8 mouse cellular contexts compared by ENCODE assay signal in the genomic region with DNA sequence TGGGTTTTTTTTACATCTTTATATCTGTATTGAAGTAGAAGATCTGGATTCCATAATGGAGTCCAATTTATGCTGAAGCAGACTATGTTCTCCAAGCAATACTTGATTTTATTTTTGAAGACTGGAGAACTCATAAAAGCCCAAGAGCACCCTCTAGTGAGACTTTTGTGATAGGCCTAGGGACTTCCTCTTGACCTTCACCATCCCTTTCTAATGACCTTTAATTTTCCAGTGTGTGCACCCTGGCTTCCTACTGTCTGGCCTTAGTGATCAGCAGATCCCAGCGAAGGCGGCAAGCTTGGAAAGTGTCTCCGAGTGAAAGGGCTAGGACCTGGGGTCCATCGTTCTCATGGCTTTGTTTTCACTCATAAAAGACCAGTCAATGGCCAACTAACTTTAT.
A peak's percentile ranks its signal among the peaks of the same experiment; 100 is the strongest.
DNase-seq lines count a peak whose midpoint lies in the region; ATAC-seq and TF ChIP-seq lines count a peak whose summit lies in the region.
"Had no signal": no experiment of that assay in that cellular context is flagged by ENCODE, and none has a peak within 500 bp of the region (broad histone marks: within the 10 kb centered on the region; RNA-seq: fewer than 3 reads in every experiment).

No protein-coding gene starts in this region.

- H3K27me3 ChIP-seq in heart, postnatal 0 days (ENCODE audit: control insufficient read depth, insufficient read depth, low read length), result no peaks in the 10 kb centered on the region
- H3K27me3 ChIP-seq: embryonic facial prominence, embryonic 15.5 days had no signal

- no peaks in the 10 kb centered on the region for H3K4me1 ChIP-seq in lung, adult 2 months (ENCODE audit: control insufficient read depth, insufficient read depth, low read length)
- H3K4me1 ChIP-seq in heart, postnatal 0 days (ENCODE audit: control insufficient read depth, insufficient read depth), result no peaks in the 10 kb centered on the region
- H3K4me1 ChIP-seq: embryonic facial prominence, embryonic 15.5 days had no signal

- WGBS in lung, adult 2 months, result 84% methylated on average over 4 of the region's 4 CpGs
- 79% methylated on average over 4 of the region's 4 CpGs for WGBS in heart, postnatal 0 days

- H3K36me3 ChIP-seq in heart, postnatal 0 days (replicated peaks; ENCODE audit: control insufficient read depth, insufficient read depth, low read length), result no peaks in the 10 kb centered on the region
- H3K36me3 ChIP-seq: embryonic facial prominence, embryonic 15.5 days had no signal

- no peak for DNase-seq in lung, adult 2 months
- DNase-seq in lung, postnatal 14 days, result no peak
- DNase-seq in R1 (ENCODE audit: low read depth, low spot score), result peak; percentile 49
- DNase-seq in heart, postnatal 0 days (ENCODE audit: low spot score), result peak; percentile 38
- peak; percentile 13 for DNase-seq in retina, adult 2 months (ENCODE audit: low read depth, low spot score)
- DNase-seq in right cerebral cortex, postnatal 36 days (ENCODE audit: low spot score in 2 of 2), result no peak
- DNase-seq in gastrocnemius, adult 8-10 months (ENCODE audit: low spot score in 2 of 2), result no peak

- no peak overlapping the region for H3K27ac ChIP-seq in heart, postnatal 0 days (ENCODE audit: low read depth)
- H3K27ac ChIP-seq: embryonic facial prominence, embryonic 15.5 days had no signal

- ATAC-seq in heart, postnatal 0 days (ENCODE audit: insufficient read depth, low read depth), result no peak

- TF ChIP-seq EP300 in heart, postnatal 0 days (IDR thresholded peaks at IDR 0.05; ENCODE audit: low read depth), result no peak

- peak; percentile 25; the same call in 1 of the 2 replicates for TF ChIP-seq CTCF in lung, adult 2 months (IDR thresholded peaks at IDR 0.05; ENCODE audit: insufficient read depth, low read length)
- peak; percentile 47 for TF ChIP-seq CTCF in heart, postnatal 0 days (IDR thresholded peaks at IDR 0.05; ENCODE audit: low read depth)

- no peak overlapping the region for H3K4me2 ChIP-seq in heart, postnatal 0 days (ENCODE audit: low read depth, low read length)
- H3K4me2 ChIP-seq: embryonic facial prominence, embryonic 15.5 days had no signal

- no peaks in the 10 kb centered on the region for H3K9me3 ChIP-seq in heart, postnatal 0 days (replicated peaks; ENCODE audit: control insufficient read depth, low read length)
- H3K9me3 ChIP-seq: embryonic facial prominence, embryonic 15.5 days had no signal

- no peak overlapping the region for H3K4me3 ChIP-seq in lung, adult 2 months (replicated peaks; ENCODE audit: extremely low read depth, low read depth, low read length)
- no peak overlapping the region for H3K4me3 ChIP-seq in heart, postnatal 0 days (ENCODE audit: low read depth, low read length)
- H3K4me3 ChIP-seq: embryonic facial prominence, embryonic 15.5 days had no signal

- H3K9ac ChIP-seq in heart, postnatal 0 days (replicated peaks; ENCODE audit: low read depth, low read length), result no peak overlapping the region
- H3K9ac ChIP-seq: embryonic facial prominence, embryonic 15.5 days had no signal

- no peak for TF ChIP-seq POLR2A in lung, adult 2 months (IDR thresholded peaks at IDR 0.05; ENCODE audit: borderline replicate concordance, extremely low read depth, low read depth, low read length)

Comparison
In these comparisons a context has a peak if more than half of its experiments do, and no peak if none do; other contexts are left out.
1. DNase-seq: peak in R1 (single experiment), heart, postnatal 0 days (single experiment) and retina, adult 2 months (single experiment); none in lung, adult 2 months (single experiment), lung, postnatal 14 days (single experiment), right cerebral cortex, postnatal 36 days (0 of 2) and gastrocnemius, adult 8-10 months (0 of 2).